Mouse (Mus musculus) bone marrow, adult 2 months (tissue): ENCODE measurements around the gene Gm13420.

Experiments
- CTCF ChIP-seq: fragments of 200-500 bp; IDR thresholded peaks from 2 replicates; pipeline ENCODE4 v1.5.1; 2011; ENCODE audit warnings: low read length, control low read depth; ENCODE audit not compliant: control insufficient read depth, insufficient read depth
- POLR2A ChIP-seq: fragments of 200-500 bp; IDR thresholded peaks from 2 replicates; pipeline ENCODE4 v1.6.1; 2011; ENCODE audit warnings: low read depth, mild to moderate bottlenecking, control low read depth, low read length, borderline replicate concordance; ENCODE audit not compliant: control insufficient read depth

DNA sequence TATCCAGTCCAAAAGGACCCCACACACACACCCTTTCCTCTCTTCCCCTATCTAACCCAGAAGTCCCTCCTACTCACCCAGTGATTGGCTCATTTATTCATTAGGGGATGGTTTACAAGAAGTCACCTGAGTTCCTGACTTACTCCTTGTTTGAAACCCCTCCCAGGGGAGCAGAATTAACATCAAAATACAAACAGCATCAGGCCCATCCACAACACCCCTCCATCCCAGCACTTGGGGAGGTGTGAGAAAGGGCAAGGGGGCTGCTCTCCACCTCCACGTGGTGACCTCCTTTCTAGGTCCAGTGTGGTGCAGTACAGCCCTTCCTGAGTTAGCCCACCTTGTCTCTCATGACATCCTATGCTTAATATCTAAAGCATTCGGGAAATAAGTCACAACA lies 22.0 kb downstream of the Gm13420 start:
- TF ChIP-seq CTCF (no peak), POLR2A (no peak)
